Mouse (Mus musculus) erythroblast, embryonic 14.5 days (primary cell): ENCODE measurements at regions not wholly inside any gene's neighbourhood (a gene's known extent, or its start where the extent isn't known, plus 50 kb on each side); places are given as distances from the start of the nearest gene placed in this dataset.

Experiments used
- H3K27me3 ChIP-seq: 2 replicates; pipeline ENCODE4 v1.6.1; 2012; ENCODE audit warnings: inconsistent platforms; ENCODE audit not compliant: control insufficient read depth
- H3K36me3 ChIP-seq: 2 replicates; pipeline ENCODE4 v1.6.1; 2012; ENCODE audit warnings: mild to moderate bottlenecking, inconsistent platforms; ENCODE audit not compliant: control insufficient read depth
- H3K4me1 ChIP-seq: 2 replicates; pipeline ENCODE4 v1.6.1; 2012; ENCODE audit warnings: inconsistent platforms; ENCODE audit not compliant: control insufficient read depth
- H3K4me3 ChIP-seq: replicated peaks from 2 replicates; pipeline ENCODE3; 2012; ENCODE audit warnings: moderate library complexity, mild to moderate bottlenecking, inconsistent platforms
- H3K9me3 ChIP-seq: 2 replicates; pipeline ENCODE4 v1.6.1; 2012; ENCODE audit warnings: low read length, inconsistent platforms, mixed read lengths; ENCODE audit not compliant: control insufficient read depth
- GATA1 ChIP-seq: IDR thresholded peaks from 2 replicates; pipeline ENCODE4 v1.6.1; 2012; ENCODE audit warnings: low read length, inconsistent platforms, mixed read lengths
- TAL1 ChIP-seq: IDR thresholded peaks from 3 replicates; pipeline ENCODE4 v1.6.1; 2012; ENCODE audit warnings: low read length, inconsistent platforms, mixed read lengths

DNA sequence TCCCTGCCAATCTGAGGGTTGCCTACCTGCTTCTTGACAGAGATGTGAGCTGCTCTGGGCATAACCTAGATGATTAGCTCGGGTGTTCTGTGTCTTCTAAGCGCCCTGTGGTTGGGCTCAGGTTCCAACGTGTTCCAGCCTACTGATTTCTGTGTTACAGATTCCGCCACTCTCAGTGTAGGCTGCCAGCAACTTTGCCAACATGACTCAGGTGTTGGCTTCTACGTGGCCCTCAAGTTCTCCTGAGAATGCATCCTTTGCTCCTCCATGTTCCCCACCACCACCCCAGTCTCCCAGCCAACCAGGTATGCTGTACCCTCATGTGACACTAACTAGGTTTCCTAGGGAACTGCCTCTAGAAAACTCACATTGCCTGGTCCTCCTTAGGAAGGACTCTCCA lies 179.7 kb upstream of the Cadm1 start:
- H3K27me3 ChIP-seq, result no peaks in the 10 kb centered on the region
- no peaks in the 10 kb centered on the region for H3K36me3 ChIP-seq
- no peaks in the 10 kb centered on the region; the same call in 1 of the 2 replicates for H3K4me1 ChIP-seq
- no peak overlapping the region for H3K4me3 ChIP-seq
- H3K9me3 ChIP-seq, result no peaks in the 10 kb centered on the region
- TF ChIP-seq TAL1 (no peak), GATA1 (no peak)

DNA sequence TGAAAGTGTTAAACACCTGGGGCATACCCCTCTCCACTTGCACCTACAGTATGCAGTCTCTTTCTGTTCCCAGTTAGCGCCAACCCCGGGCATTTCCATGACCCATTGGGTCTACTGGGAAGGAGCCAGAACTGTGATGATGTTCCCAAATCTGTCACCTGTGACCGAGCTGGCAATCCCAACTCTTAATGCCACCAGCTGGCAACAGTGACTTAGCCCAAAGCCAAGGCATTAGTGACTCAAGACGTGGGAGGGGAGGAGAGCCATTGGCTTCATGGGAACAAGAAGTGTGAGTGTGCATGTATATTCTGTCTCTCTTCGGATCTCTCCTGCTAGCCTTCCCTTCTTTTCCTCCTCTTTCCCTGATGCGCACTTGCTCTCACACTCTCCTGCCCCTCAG lies 178.9 kb upstream of the Cadm1 start:
- Histone ChIP-seq H3K27me3 (no peaks in the 10 kb centered on the region), H3K4me3 (no peak overlapping the region), H3K4me1 (no peaks in the 10 kb centered on the region), H3K36me3 (no peaks in the 10 kb centered on the region), H3K9me3 (no peaks in the 10 kb centered on the region)
- TF ChIP-seq GATA1 (no peak), TAL1 (no peak)

DNA sequence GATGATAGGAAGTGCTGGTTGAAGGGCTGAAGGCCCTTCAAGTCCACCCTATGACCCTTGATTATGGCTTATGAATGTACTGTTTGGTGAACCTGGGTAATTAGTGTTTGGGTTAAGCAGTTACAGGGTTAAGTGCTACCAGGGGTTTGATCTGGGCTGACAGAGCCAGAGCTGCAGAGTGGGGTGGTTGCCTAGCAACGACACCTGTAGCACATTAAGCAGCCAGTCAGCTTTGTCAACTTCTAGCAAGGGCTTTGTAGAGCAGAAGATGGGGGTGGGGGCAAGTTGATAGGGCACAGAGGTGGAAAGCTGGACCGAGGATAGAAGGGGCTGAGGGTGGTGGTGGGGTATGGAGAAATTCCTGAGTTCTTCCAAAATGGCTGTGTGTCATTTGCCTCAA lies 177.0 kb upstream of the Cadm1 start:
- no peak for TF ChIP-seq GATA1
- TF ChIP-seq TAL1, result no peak
- no peaks in the 10 kb centered on the region for H3K36me3 ChIP-seq

DNA sequence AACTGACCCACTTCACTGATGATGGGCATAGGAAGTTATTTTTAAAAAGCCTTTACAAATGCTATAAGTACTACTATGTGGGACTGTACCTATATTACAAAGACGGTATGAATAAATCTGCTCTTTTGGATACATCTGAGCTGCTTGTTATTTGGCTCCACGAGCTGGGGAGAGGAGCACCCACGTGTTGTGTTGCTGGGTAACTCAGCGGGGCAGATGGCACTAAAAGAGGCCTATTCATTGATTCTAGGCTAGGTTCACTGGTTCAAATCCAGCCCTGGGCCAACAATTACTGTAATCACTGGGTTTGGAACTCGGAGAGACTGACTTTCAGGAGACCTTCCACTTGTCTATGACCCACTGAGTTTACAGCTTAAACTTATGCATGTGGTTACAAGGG lies 176.0 kb upstream of the Cadm1 start:
- H3K9me3 ChIP-seq, result peaks cover 2% of the 10 kb centered on the region; the same call in 1 of the 2 replicates
- no peak for TF ChIP-seq GATA1
- TF ChIP-seq TAL1, result no peak
- no peaks in the 10 kb centered on the region for H3K36me3 ChIP-seq
- H3K27me3 ChIP-seq, result no peaks in the 10 kb centered on the region
- no peaks in the 10 kb centered on the region for H3K4me1 ChIP-seq
- no peak overlapping the region for H3K4me3 ChIP-seq

More for the DNA sequence above, 177.0 kb upstream of the Cadm1 start:
- H3K4me1 ChIP-seq, result no peaks in the 10 kb centered on the region
- H3K27me3 ChIP-seq, result no peaks in the 10 kb centered on the region
- H3K9me3 ChIP-seq, result peaks cover 2% of the 10 kb centered on the region; the same call in 1 of the 2 replicates
- H3K4me3 ChIP-seq, result no peak overlapping the region

DNA sequence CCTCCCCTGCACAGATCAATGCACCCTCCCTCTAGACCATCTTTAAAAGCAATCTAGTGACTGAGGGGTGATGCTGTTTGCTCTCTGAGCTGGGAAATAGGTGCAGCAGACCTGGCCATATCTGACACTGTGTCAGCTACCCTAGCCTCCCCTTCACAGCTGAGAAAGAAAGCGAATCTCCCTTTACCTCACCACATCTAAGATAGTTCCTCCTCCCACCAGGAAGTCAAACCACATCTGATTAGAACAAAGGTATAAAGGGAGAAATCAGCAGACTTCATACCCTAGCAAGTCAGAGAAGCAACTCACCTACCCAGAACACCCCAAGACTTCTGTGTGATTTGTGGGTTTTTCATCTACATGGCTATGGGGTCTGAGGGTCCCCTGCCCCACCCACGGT lies 175.6 kb upstream of the Cadm1 start:
- Histone ChIP-seq H3K4me1 (no peaks in the 10 kb centered on the region), H3K36me3 (no peaks in the 10 kb centered on the region), H3K4me3 (no peak overlapping the region), H3K9me3 (peaks cover 2% of the 10 kb centered on the region; the same call in 1 of the 2 replicates), H3K27me3 (no peaks in the 10 kb centered on the region)
- TF ChIP-seq GATA1 (no peak), TAL1 (no peak)

DNA sequence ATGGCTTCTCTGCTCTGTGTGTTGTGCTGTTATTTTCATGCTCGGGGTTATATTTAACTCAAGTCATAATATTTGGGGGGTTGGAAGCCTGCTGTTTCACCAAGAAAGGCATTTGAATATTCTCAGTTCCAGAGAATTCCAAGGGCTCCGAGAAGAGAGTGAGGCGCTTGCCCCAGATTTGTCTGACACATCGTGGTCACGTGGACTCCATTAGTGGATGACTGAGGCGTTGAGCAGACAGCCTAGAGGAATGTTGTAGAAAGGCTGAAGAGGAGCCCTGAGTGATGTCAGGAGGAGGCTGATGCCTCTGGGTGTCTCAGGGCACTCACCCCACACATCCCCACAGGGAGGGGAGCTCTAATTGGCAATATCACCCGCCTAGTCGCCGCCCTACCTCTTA lies 175.1 kb upstream of the Cadm1 start:
- no peaks in the 10 kb centered on the region for H3K36me3 ChIP-seq
- no peaks in the 10 kb centered on the region for H3K4me1 ChIP-seq
- H3K27me3 ChIP-seq, result no peaks in the 10 kb centered on the region
- H3K9me3 ChIP-seq, result peaks cover 2% of the 10 kb centered on the region; the same call in 1 of the 2 replicates
- TF ChIP-seq GATA1 (no peak), TAL1 (no peak)
- no peak overlapping the region for H3K4me3 ChIP-seq

DNA sequence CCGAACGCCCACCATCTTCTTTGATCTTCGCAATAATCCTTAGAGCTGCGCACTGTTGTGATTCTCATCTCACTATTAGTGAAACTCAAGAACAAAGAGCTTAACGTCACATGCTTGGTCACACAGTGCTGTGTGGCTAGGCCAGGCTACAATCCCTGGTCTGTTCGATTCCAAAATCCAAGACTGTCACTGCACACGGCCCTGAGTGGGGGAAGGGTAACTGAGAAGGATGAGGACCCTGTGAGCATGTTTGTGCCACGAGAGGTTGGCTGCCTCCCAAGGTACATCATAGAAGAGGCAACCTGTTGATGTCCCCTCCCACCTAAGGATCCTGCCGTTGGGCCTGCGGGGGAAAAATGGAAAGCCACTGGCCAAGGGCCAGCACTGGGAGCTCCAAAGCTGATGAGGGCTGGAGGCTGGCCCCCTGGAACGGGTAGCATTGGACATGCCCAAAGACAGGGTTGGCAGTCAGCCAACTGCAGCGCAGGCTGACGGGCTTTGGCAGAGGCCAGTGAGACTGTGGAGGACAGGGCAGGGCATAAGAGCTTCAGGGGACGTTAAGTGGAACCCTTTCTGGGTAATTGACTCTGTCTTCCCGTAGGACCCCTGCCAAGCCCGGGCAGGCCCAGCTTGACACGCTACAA lies 172.1 kb upstream of the Cadm1 start:
- no peaks in the 10 kb centered on the region for H3K4me1 ChIP-seq
- peaks cover 2% of the 10 kb centered on the region; the same call in 1 of the 2 replicates for H3K9me3 ChIP-seq
- TF ChIP-seq TAL1, result no peak
- no peak for TF ChIP-seq GATA1
- no peaks in the 10 kb centered on the region for H3K27me3 ChIP-seq
- no peaks in the 10 kb centered on the region for H3K36me3 ChIP-seq
- H3K4me3 ChIP-seq, result no peak overlapping the region

DNA sequence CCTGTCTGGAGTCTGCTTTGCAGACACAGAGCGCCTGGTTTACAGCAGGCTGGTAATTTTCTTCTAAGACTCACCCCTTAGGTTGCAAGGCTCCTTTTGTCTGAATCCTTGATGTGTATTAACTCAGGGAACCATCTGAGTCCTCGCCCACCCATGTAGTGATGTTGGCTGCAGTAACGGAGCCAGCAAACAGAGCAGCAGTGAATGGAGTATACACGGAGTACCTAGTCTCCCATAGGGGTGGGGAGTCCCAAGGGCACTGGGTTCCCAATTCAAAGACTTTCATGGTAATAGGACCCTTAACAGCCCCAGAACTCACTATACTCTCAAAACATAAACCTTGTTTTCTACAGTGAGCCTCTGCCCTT lies 171.6 kb upstream of the Cadm1 start:
- TF ChIP-seq GATA1 (no peak), TAL1 (no peak)
- H3K9me3 ChIP-seq, result peaks cover 2% of the 10 kb centered on the region; the same call in 1 of the 2 replicates
- no peaks in the 10 kb centered on the region for H3K27me3 ChIP-seq
- H3K4me1 ChIP-seq, result no peaks in the 10 kb centered on the region
- no peaks in the 10 kb centered on the region for H3K36me3 ChIP-seq
- no peak overlapping the region for H3K4me3 ChIP-seq

DNA sequence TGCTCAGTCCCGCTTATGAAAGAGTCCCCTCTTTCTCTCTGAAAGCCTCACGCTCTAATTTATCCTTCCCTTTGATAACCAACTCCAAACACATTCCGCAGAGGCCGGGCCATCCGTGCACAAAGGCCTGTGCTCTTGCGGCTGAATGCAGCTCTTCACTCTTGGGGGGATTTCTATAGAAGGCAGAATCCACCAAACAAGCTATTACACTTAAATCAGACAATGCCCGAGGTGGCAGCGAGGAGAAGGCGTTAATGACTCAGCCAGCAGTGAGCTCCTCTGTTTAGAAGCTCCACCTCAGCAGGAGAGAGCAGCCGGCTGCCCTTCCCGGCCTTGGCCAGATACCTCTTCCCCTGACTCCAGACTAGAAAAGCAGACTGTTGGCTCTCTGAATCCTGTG lies 166.9 kb upstream of the Cadm1 start:
- TF ChIP-seq GATA1, result no peak
- TF ChIP-seq TAL1, result no peak
- no peak overlapping the region for H3K4me3 ChIP-seq
- no peaks in the 10 kb centered on the region for H3K4me1 ChIP-seq
- no peaks in the 10 kb centered on the region for H3K36me3 ChIP-seq
- H3K27me3 ChIP-seq, result peaks cover 11% of the 10 kb centered on the region
- no peaks in the 10 kb centered on the region; the same call in 1 of the 2 replicates for H3K9me3 ChIP-seq

DNA sequence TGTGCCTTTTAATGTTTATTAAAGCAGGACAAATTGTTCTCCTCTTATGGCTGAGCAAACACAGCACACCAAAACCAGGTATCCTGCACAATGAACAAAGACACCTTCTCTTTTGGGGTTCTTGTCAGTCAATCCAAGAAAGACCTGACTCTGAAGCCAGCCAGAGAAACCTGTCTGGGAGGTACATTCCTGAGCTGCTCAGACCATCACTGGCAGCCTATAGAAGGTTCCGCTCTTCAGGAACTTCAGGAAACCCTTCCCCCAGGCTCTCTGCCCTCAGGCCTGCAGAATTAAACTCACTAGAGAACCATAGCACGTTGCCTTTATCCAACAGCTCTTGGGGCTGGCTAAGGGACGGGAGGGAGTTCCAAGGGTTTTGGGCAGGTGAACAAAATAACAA lies 165.2 kb upstream of the Cadm1 start:
- Histone ChIP-seq H3K4me1 (no peaks in the 10 kb centered on the region), H3K27me3 (peaks cover 17% of the 10 kb centered on the region), H3K4me3 (no peak overlapping the region), H3K9me3 (no peaks in the 10 kb centered on the region), H3K36me3 (no peaks in the 10 kb centered on the region)
- TF ChIP-seq GATA1 (no peak), TAL1 (no peak)
